Mouse (Mus musculus) C2C12 (cell line): ENCODE results near the gene Ttf2.

ENCODE experiments used
- CEBPB ChIP-seq: IDR thresholded peaks from one replicate; pipeline ENCODE4 v1.6.1; 2011; ENCODE audit warnings: low read depth, mild to moderate bottlenecking, control low read depth, moderate library complexity
- CTCF ChIP-seq: IDR thresholded peaks from one replicate; pipeline ENCODE4 v1.5.1; 2011; ENCODE audit not compliant: control insufficient read depth, insufficient read depth, insufficient read length
- MYOG ChIP-seq: IDR thresholded peaks from one replicate; pipeline ENCODE4 v1.6.1; 2011; ENCODE audit not compliant: control insufficient read depth, insufficient read length; ENCODE audit errors: extremely low read depth

GRCm38 (mm10) chr3:101012131-101012571 is 42.7 kb upstream of the Ttf2 start:
- TF ChIP-seq CTCF: no peak
- TF ChIP-seq CEBPB: no peak
- no peak for TF ChIP-seq MYOG
